Mouse (Mus musculus) heart, embryonic 15.5 days (tissue): ENCODE measurements around the gene Sorcs2. TPM values are rescaled to one million over a fixed set of nuclear protein-coding genes. Genes with fewer than 3 reads are reported as not detected.
A peak's percentile ranks its signal among the peaks of the same experiment; 100 is the strongest.

Source experiments
- ATAC-seq: fragments of 200-750 bp; cut with Nextera tagmentation; replicated peaks from 2 replicates; pipeline ENCODE4 v1.8.0; 2017; ENCODE audit warnings: low read depth, moderate TSS enrichment; ENCODE audit not compliant: insufficient number of reproducible peaks, insufficient read depth, low FRiP score
- H3K27ac ChIP-seq: fragments of 300-500 bp; sonication (generic); 2 replicates; pipeline ENCODE4 v1.5.1; 2015; ENCODE audit warnings: mild to moderate bottlenecking, inconsistent platforms
- H3K27me3 ChIP-seq: fragments of 300-500 bp; sonication (generic); 2 replicates; pipeline ENCODE4 v1.6.1; 2015; ENCODE audit warnings: inconsistent platforms
- H3K36me3 ChIP-seq: fragments of 300-500 bp; sonication (generic); 2 replicates; pipeline ENCODE4 v1.6.1; 2015; ENCODE audit warnings: mild to moderate bottlenecking, inconsistent platforms
- H3K4me1 ChIP-seq: fragments of 300-500 bp; sonication (generic); replicated peaks from 2 replicates; pipeline ENCODE4 v1.6.1; 2015; ENCODE audit warnings: inconsistent platforms
- H3K4me2 ChIP-seq: fragments of 300-500 bp; sonication (generic); 2 replicates; pipeline ENCODE4 v1.6.1; 2015; ENCODE audit warnings: inconsistent platforms, mild to moderate bottlenecking, moderate library complexity
- H3K4me3 ChIP-seq: fragments of 300-500 bp; sonication (generic); 2 replicates; pipeline ENCODE4 v1.5.1; 2015; ENCODE audit warnings: mild to moderate bottlenecking, inconsistent platforms
- H3K9ac ChIP-seq: fragments of 300-500 bp; sonication (generic); 2 replicates; pipeline ENCODE4 v1.6.1; 2015; ENCODE audit warnings: mild to moderate bottlenecking, inconsistent platforms
- H3K9me3 ChIP-seq: fragments of 300-500 bp; sonication (generic); replicated peaks from 2 replicates; pipeline ENCODE4 v1.6.1; 2016; ENCODE audit warnings: inconsistent platforms
- WGBS: fragments of 180-500 bp; shearing (Covaris S2); methylation state at CpG from one replicate; pipeline ENCODE4 v1.1.7; 2015; ENCODE audit warnings: mixed read lengths; 5-methylcytosine and 5-hydroxymethylcytosine counted together
- polyA plus RNA-seq: library from polyadenylated mRNA; unstranded; fragments of >200 nt; fragmentation: Nextera tagmentation; extraction: Ambion mirVana; gene quantifications from 2 replicates; pipeline ENCODE4 v1.2.1, GENCODE M21; 2015

Sorcs2 gene
- polyA plus RNA-seq, 1 experiment from 2014 or later, result 8.6 TPM

DNA sequence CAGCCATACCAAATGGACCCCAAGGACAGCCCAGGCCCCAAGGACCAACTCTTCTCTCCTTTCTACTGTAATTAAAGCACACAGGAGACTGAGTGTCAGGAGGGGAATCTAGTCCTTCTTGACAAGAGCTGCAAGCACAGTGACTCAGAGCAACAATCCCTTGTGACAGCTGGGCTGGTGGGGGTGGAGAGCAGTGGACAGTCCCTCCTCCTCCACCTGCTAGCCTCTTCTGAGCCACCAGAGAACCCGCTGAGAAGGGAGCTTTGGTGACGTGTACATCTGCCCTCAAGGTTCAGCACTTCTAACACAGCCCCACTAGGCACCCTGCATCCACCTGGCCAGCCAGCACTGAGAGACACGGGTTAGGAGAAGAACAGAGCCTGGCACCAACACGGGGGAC is 96.8 kb downstream of the Sorcs2 start:
- H3K4me1 ChIP-seq, result peaks cover 20% of the 10 kb centered on the region
- H3K4me3 ChIP-seq, result no peak overlapping the region
- H3K4me2 ChIP-seq, result no peak overlapping the region
- H3K9ac ChIP-seq, result no peak overlapping the region
- no peak for ATAC-seq
- H3K27ac ChIP-seq, result no peak overlapping the region
- WGBS, result 65% methylated on average over 4 of the region's 4 CpGs
- no peaks in the 10 kb centered on the region for H3K9me3 ChIP-seq
- H3K36me3 ChIP-seq, result no peaks in the 10 kb centered on the region
- H3K27me3 ChIP-seq, result no peaks in the 10 kb centered on the region

DNA sequence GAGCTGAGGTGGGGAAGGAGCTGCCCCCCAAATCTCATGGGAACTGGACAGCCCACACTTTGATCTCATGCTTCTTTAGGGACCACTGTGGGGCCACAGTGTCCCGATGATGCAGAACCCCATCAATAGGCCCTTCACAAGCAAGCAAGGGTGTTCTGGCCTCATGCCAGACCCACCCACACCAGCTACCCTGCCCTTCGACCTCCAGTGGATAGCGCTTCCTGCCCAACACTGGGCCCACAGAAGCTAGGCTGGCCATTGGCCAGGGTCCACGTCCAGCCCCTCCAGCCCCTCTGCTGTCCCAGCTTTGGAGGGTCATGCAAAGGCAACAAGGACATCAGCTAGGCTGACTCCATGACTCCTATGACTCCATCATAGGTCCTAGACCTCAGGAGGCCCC is 99.9 kb downstream of the Sorcs2 start:
- no peak for ATAC-seq
- Histone ChIP-seq H3K4me2 (no peak overlapping the region), H3K4me3 (no peak overlapping the region), H3K27me3 (no peaks in the 10 kb centered on the region), H3K36me3 (no peaks in the 10 kb centered on the region), H3K4me1 (peaks cover 29% of the 10 kb centered on the region), H3K27ac (no peak overlapping the region), H3K9ac (no peak overlapping the region), H3K9me3 (no peaks in the 10 kb centered on the region)
- WGBS, result 58% methylated on average over 4 of the region's 4 CpGs

DNA sequence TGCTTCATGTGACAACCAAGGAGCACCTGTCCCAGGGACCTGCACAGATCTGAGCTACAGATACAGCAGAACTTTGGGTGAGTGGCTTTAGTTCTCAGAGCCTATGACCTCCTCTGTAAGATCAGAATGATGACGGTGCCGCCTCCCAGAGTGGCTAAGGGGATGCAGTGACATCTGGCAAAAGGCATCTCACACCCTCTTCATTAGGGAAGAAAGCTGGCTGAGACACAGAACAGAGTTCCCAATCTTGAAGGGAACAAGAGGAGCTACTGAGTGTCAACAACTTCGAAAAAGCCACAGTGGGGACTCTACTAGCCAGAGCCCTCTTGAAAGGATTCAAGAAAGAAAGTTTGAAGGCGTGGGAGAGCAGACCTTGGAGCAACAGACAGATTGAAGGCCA is 100.7 kb downstream of the Sorcs2 start:
- H3K27me3 ChIP-seq, result no peaks in the 10 kb centered on the region
- H3K9ac ChIP-seq, result no peak overlapping the region
- no peak overlapping the region for H3K4me3 ChIP-seq
- 29% methylated on average over 4 of the region's 4 CpGs for WGBS
- ATAC-seq, result no peak
- no peak overlapping the region for H3K27ac ChIP-seq
- H3K36me3 ChIP-seq, result no peaks in the 10 kb centered on the region
- no peaks in the 10 kb centered on the region for H3K9me3 ChIP-seq
- no peak overlapping the region for H3K4me2 ChIP-seq
- H3K4me1 ChIP-seq, result peaks cover 37% of the 10 kb centered on the region

DNA sequence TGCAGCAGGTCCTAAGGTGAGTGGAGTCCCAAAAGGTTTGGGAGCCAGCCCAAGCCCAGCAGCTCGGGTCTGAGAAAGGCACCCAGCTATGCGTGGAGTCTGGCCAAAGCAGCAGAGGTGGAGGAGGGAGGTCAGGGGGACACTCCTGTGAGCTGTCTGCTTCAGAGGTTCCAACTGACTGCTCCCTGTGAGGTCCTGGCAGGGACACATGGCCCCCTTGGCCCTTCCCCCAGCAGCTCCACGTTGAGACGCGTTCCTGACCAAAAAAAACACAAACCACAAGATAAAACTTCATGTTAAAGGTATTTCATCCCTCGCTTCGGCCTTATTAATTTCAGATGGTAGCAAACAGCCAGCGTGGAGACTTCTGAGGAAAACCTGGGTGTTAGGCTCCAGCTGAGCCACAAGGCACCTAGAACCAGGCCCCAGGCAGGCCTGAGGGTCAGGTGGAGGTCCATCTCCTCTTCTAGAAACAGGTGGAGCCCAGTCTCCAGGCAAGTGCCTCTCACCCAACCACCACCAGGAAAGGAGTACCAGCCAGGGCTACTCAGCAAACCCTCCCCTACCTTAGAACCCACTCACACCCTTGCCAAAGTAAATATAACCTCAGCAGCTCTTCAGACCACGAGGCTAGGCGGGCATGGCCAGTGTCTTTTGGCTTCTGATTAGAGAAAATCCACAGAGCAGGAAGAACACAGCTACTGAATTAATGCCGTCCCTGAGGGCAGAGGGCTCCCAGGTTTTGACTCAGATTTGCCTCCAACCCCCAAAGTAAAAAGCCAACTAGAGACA is 104.6 kb downstream of the Sorcs2 start:
- Histone ChIP-seq H3K27ac (peak overlapping the region; percentile 18), H3K27me3 (no peaks in the 10 kb centered on the region), H3K4me3 (no peak overlapping the region), H3K4me1 (peaks cover 38% of the 10 kb centered on the region), H3K36me3 (no peaks in the 10 kb centered on the region), H3K4me2 (no peak overlapping the region), H3K9me3 (no peaks in the 10 kb centered on the region), H3K9ac (no peak overlapping the region)
- WGBS, result 43% methylated on average over 11 of the region's 11 CpGs
- ATAC-seq, result no peak

DNA sequence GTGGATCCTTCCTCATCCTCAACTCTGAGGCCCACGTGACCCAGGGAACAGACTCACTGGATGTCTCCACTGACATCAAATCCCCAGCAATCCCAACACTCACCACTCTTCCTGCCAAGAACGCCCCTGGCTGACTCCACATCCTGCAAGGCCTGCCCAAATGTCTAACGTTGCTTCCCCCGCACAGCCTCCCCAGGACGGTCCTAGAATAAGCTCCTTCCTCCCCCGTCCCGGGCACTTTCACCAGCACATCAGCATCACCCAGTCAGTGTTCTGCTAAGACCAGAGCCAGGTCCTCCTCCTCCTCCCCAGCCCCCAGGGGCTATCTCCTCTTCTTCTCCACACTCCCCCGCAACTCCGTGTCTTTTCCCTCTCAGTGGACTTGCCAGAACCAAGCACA is 105.6 kb downstream of the Sorcs2 start:
- Histone ChIP-seq H3K9me3 (no peaks in the 10 kb centered on the region), H3K4me3 (no peak overlapping the region), H3K9ac (no peak overlapping the region), H3K27ac (0 out of 2 replicates have a peak overlapping the region, but pooled peaks have one; percentile 18), H3K4me2 (no peak overlapping the region), H3K36me3 (no peaks in the 10 kb centered on the region), H3K27me3 (no peaks in the 10 kb centered on the region), H3K4me1 (peaks cover 28% of the 10 kb centered on the region)
- 48% methylated on average over 9 of the region's 9 CpGs for WGBS
- ATAC-seq, result no peak

DNA sequence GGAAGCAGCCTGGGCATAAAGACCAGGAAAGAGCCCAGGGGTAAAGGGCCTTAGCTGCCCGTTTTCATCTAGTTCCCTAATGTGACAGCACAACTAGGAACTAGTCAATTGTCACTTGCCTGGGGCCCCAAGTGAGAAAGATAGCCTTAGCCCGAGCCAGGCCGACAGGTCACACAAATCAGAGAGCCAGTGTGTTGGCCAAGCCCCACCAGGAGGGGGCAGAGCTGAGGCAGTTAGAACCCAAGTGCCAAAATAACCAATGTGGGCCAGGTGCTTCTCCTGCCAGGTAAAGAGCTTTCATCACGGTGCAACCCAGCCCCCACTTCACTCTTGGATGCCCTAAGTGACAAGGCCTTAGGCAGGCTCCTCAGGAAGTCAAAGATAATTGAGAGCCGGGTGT is 106.7 kb downstream of the Sorcs2 start:
- WGBS, result 52% methylated on average over 5 of the region's 5 CpGs

DNA sequence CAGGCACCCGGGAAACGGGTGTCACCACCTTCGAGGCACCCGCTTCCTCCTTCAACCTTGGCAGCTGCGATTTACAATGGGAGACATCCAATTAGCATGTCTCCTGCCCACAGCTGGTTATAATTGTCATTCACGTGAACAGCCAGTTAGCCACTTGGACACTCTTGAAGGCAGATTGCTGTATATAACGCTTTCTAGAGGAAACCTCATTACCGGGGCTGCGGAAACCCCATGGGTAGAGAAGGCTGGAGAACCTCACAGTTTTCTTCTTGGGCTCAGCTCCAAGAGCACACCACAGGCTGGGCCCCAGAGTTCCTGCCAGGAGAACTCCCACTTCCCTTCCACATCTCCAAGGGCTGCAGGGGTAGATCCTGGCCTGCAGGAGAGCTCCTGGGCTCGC is 112.5 kb downstream of the Sorcs2 start:
- no peaks in the 10 kb centered on the region for H3K36me3 ChIP-seq
- peak; percentile 12; the same call in 1 of the 2 replicates for ATAC-seq
- 0 out of 2 replicates have a peak overlapping the region, but pooled peaks have one; percentile 20 for H3K27ac ChIP-seq
- no peak overlapping the region for H3K9ac ChIP-seq
- peaks cover 29% of the 10 kb centered on the region for H3K4me1 ChIP-seq
- H3K4me3 ChIP-seq, result no peak overlapping the region
- WGBS, result 37% methylated on average over 10 of the region's 10 CpGs
- H3K27me3 ChIP-seq, result no peaks in the 10 kb centered on the region
- H3K9me3 ChIP-seq, result no peaks in the 10 kb centered on the region
- H3K4me2 ChIP-seq, result no peak overlapping the region

More for the DNA sequence above, 106.7 kb downstream of the Sorcs2 start:
- H3K4me3 ChIP-seq, result no peak overlapping the region
- H3K9me3 ChIP-seq, result no peaks in the 10 kb centered on the region
- H3K36me3 ChIP-seq, result no peaks in the 10 kb centered on the region
- H3K9ac ChIP-seq, result no peak overlapping the region
- H3K4me2 ChIP-seq, result no peak overlapping the region
- H3K27ac ChIP-seq, result no peak overlapping the region
- no peaks in the 10 kb centered on the region for H3K27me3 ChIP-seq
- peaks cover 22% of the 10 kb centered on the region for H3K4me1 ChIP-seq
- ATAC-seq, result no peak

DNA sequence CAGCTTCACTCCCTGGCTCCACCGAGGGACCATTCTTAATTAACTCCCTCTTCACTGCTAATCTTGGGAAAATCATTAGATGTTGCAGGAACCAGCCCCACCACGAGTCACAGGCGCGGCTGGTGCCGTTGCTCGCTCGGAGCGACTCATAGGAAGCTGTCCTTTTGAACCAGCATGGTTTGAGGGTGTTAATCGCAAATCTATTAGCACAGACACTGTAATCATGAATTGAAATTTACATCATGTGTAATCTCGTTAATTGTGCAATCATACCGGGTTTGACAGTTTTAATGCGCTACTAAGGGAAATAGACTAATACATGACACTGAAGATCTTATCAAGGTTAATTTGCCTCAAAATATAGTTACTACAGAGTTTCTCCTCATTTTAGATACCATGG is 118.0 kb downstream of the Sorcs2 start:
- Histone ChIP-seq H3K4me2 (no peak overlapping the region), H3K4me1 (peaks cover 27% of the 10 kb centered on the region), H3K4me3 (no peak overlapping the region), H3K9me3 (no peaks in the 10 kb centered on the region), H3K9ac (no peak overlapping the region), H3K36me3 (no peaks in the 10 kb centered on the region), H3K27me3 (no peaks in the 10 kb centered on the region), H3K27ac (no peak overlapping the region)
- ATAC-seq, result no peak
- WGBS, result 75% methylated on average over 12 of the region's 12 CpGs

DNA sequence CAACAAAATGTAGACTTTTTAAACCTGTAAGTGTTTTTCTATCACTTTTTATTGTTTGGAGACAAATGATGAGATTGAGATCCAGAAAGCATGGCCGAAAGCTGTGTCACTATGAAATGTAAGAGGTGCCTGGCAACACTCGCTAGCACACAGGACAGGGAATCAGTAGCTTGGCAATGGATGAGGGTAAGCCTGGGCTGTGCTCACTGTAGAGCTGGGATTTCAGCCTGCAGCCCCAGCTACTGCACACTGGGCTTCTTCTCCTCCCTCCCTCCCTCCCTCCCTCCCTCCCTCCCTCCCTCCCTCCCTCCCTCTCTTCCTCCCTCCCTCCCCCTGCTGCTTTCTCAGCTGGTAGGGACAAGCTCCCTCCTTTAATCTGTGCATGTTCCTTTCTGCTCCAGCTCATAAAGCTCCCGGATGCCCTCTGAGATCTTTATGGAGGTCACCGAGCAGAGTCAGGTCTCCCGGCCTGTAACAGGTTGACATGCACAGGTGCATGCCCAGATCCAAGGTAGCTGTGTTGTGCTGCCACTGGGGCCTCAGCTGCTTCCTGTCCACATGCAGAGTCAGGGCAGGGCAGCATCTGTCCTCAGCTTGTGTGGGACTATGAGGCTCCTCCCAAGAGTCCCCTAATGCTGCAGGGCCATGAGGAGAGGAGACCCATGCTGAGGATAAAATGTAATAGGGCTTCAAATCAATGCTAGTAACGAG is 123.1 kb downstream of the Sorcs2 start:
- 71% methylated on average over 6 of the region's 6 CpGs for WGBS
- Histone ChIP-seq H3K36me3 (no peaks in the 10 kb centered on the region), H3K9me3 (no peaks in the 10 kb centered on the region), H3K9ac (no peak overlapping the region), H3K4me1 (peaks cover 10% of the 10 kb centered on the region), H3K4me2 (no peak overlapping the region), H3K27me3 (no peaks in the 10 kb centered on the region), H3K4me3 (no peak overlapping the region), H3K27ac (0 out of 2 replicates have a peak overlapping the region, but pooled peaks have one; percentile 12)
- no peak for ATAC-seq

DNA sequence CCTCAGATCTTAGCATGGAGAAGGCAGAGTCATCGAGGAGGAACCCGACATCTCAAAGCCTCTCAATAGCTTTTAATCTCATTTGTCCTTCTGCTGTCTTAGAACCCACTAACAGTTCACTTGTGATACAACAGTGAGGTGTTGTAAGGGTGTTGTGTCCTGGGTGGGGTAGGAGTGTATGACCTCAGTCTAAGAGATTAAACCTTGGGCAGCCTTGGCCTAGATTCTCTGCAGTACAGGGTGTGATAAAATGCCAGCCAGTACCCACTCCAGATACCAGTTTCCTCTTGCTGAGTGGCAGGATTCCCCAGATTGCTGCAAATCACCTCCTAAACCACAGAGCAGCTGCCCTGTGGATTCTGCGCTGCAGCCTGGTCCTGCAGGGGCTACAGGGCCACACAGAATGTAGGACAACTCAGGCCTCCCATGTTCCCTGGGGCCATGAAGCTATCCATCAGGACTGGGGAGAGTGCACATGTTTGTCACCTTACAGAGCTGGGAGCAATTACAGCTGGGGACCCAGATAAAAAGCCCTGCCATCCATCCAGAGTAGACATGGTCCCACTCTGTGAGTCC is 130.7 kb downstream of the Sorcs2 start:
- no peak; the same call in 1 of the 2 replicates for ATAC-seq
- WGBS, result 72% methylated on average over 3 of the region's 3 CpGs

DNA sequence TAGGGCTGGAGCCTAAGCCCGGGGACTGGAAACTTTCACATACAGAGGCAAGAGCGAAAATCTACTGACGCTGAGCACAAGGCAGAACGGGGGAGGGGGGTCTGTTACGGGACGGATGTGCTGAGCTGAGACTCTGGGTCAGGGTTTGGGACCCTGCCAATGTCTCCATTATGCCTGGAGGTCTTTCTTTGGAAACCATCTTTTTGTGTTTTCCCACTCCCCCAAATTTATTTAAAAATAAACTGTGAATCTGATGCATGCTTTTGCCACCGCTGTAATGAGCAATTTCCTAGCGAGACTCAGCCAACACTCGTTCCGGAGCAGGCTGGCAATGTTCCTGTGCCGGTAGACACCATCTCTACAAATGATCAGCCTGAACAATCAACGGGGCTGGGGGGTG is 137.1 kb downstream of the Sorcs2 start:
- Histone ChIP-seq H3K4me3 (no peak overlapping the region), H3K36me3 (no peaks in the 10 kb centered on the region), H3K9me3 (no peaks in the 10 kb centered on the region), H3K4me1 (peaks cover 15% of the 10 kb centered on the region), H3K9ac (no peak overlapping the region), H3K4me2 (no peak overlapping the region), H3K27me3 (no peaks in the 10 kb centered on the region), H3K27ac (no peak overlapping the region)
- ATAC-seq, result no peak
- 66% methylated on average over 12 of the region's 12 CpGs for WGBS

More for the DNA sequence above, 130.7 kb downstream of the Sorcs2 start:
- no peaks in the 10 kb centered on the region for H3K9me3 ChIP-seq
- H3K4me2 ChIP-seq, result no peak overlapping the region
- H3K4me3 ChIP-seq, result no peak overlapping the region
- H3K27me3 ChIP-seq, result no peaks in the 10 kb centered on the region
- H3K9ac ChIP-seq, result no peak overlapping the region
- no peak overlapping the region for H3K27ac ChIP-seq
- no peaks in the 10 kb centered on the region for H3K36me3 ChIP-seq
- H3K4me1 ChIP-seq, result peaks cover 19% of the 10 kb centered on the region
